ENCODE assay signal across 8 mouse cellular contexts in the genomic region with DNA sequence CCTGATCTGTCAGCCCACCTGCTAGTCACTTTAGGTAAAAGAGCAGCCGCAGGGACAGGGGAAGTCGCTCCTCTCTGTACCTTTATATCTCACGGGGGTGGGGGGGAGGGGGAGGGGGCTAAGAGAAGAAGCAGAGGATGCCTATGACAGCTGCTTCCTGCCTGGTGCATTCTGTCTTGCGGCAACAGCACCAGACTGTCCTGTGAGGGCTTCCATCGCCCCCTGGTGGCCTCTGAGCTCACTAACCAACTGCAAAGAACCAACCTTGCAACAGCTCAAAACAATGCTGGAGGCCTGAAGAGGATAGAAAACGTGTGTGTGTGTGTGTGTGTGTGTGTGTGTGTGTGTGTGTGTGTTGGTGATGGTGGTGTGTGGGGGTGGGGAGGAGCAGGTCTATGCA. TPM values are rescaled to one million over a fixed set of nuclear protein-coding genes. Genes with fewer than 3 reads are reported as not detected.
DNase-seq lines count a peak whose midpoint lies in the region; ATAC-seq and TF ChIP-seq lines count a peak whose summit lies in the region.

No protein-coding gene starts in this region.

- intact Hi-C loops in heart, postnatal 10 days (cut with DNase I), result no loop called here

- WGBS in forebrain, embryonic 10.5 days, result 17% methylated on average over 6 of the region's 6 CpGs
- 5% methylated on average over 6 of the region's 6 CpGs for WGBS in lung, adult 2 months

- dilution Hi-C loops in CH12.LX (cut with MboI; ENCODE audit: extremely low pct_ligation_motif_present, extremely low pct_unique_long_range_greater_than_20kb, low sequenced_read_pairs), result no loop called here

- in situ Hi-C loops in CH12.LX (cut with MboI; ENCODE audit: low pct_ligation_motif_present, low pct_unique_long_range_greater_than_20kb, low sequenced_read_pairs), result loop anchor here (5.0 kb wide), 2 partner anchors 37 to 157 kb away; partner anchors contain the start of gene Cyfip2

- TF ChIP-seq EP300 in CH12.LX (IDR thresholded peaks at IDR 0.05; ENCODE audit: low read length), result no peak

- TF ChIP-seq POLR2A in CH12.LX (IDR thresholded peaks at IDR 0.05; ENCODE audit: low read depth, low read length), result no peak
- TF ChIP-seq POLR2A in brain, embryonic 14.5 days (IDR thresholded peaks at IDR 0.05; ENCODE audit: borderline replicate concordance, extremely low read depth, insufficient read depth, insufficient read length, poor library complexity, severe bottlenecking), result no peak
- TF ChIP-seq POLR2A in lung, adult 2 months (IDR thresholded peaks at IDR 0.05; ENCODE audit: borderline replicate concordance, extremely low read depth, low read depth, low read length), result no peak

- no peaks in the 10 kb centered on the region for H3K27me3 ChIP-seq in CH12.LX (replicated peaks)
- H3K27me3 ChIP-seq in forebrain, embryonic 10.5 days (ENCODE audit: poor library complexity, severe bottlenecking), result no peaks in the 10 kb centered on the region

- peak; percentile 85 for ATAC-seq in neutrophil, adult 5-6 weeks (ENCODE audit: extremely low read depth, insufficient number of reproducible peaks, low FRiP score, poor library complexity, severe bottlenecking)

- peak; percentile 72 for TF ChIP-seq RAD21 in CH12.LX (IDR thresholded peaks at IDR 0.05; ENCODE audit: low read depth, low read length)

- peaks cover 11 to 96% of the 10 kb centered on the region in 2 experiments for H3K4me1 ChIP-seq in CH12.LX (ENCODE audit: control insufficient read depth in 1 of 2, insufficient read depth in 2 of 2)
- no peaks in the 10 kb centered on the region for H3K4me1 ChIP-seq in forebrain, embryonic 10.5 days
- H3K4me1 ChIP-seq in lung, adult 2 months (ENCODE audit: control insufficient read depth, insufficient read depth, low read length), result no peaks in the 10 kb centered on the region

- peaks cover 88 to 96% of the 10 kb centered on the region in 2 experiments for H3K36me3 ChIP-seq in CH12.LX (replicated peaks in 1 of 2; ENCODE audit: control insufficient read depth in 1 of 2, insufficient read depth in 1 of 2, low read length in 1 of 2)
- peaks cover 60% of the 10 kb centered on the region for H3K36me3 ChIP-seq in forebrain, embryonic 10.5 days (replicated peaks)

- no peak overlapping the region for H3K4me2 ChIP-seq in CH12.LX (ENCODE audit: insufficient read depth, low read depth, poor library complexity, severe bottlenecking)

- H3K4me3 ChIP-seq in CH12.LX (replicated peaks in 1 of 3; ENCODE audit: low read depth in 2 of 3, low read length in 2 of 3, poor library complexity in 1 of 3), result no peak overlapping the region
- no peak overlapping the region for H3K4me3 ChIP-seq in forebrain, embryonic 10.5 days
- no peak overlapping the region for H3K4me3 ChIP-seq in lung, adult 2 months (replicated peaks; ENCODE audit: extremely low read depth, low read depth, low read length)

- no peak overlapping the region for H3K27ac ChIP-seq in CH12.LX (ENCODE audit: insufficient read depth, low read depth)
- H3K27ac ChIP-seq in forebrain, embryonic 10.5 days, result no peak overlapping the region

- peak; percentile 28 to 90; a peak in 3 of 4 replicates for TF ChIP-seq CTCF in CH12.LX (conservative IDR thresholded peaks at IDR 0.05 in 1 of 2, IDR thresholded peaks at IDR 0.05 in 1 of 2; ENCODE audit: low read depth in 2 of 2, low read length in 2 of 2)
- peak; percentile 91 for TF ChIP-seq CTCF in brain, embryonic 14.5 days (IDR thresholded peaks at IDR 0.05; ENCODE audit: borderline replicate concordance, extremely low read depth, insufficient read depth, insufficient read length)
- peak; percentile 90 for TF ChIP-seq CTCF in lung, adult 2 months (IDR thresholded peaks at IDR 0.05; ENCODE audit: insufficient read depth, low read length)

- no peak overlapping the region for H3K9ac ChIP-seq in CH12.LX (ENCODE audit: insufficient read depth, low read depth)

- DNase-seq in CH12.LX (ENCODE audit: extremely low read depth), result peak; percentile 96
- peak; percentile 88 for DNase-seq in brain, embryonic 14.5 days (ENCODE audit: low read depth)
- peak; percentile 71 for DNase-seq in forebrain, embryonic 10.5 days (ENCODE audit: extremely low spot score, low spot score)
- peak; percentile 78 to 85 for DNase-seq in heart, postnatal 10 days
- peak; percentile 89 to 91 for DNase-seq in kidney, postnatal 4 days
- peak; percentile 56 for DNase-seq in lung, adult 2 months
- DNase-seq in testis, postnatal 10 days (ENCODE audit: low spot score), result peak; percentile 88

- no peaks in the 10 kb centered on the region; the same call in 1 of the 2 replicates for H3K79me2 ChIP-seq in CH12.LX (replicated peaks; ENCODE audit: control insufficient read depth, extremely low read depth, insufficient read depth, poor library complexity, severe bottlenecking)

- no peaks in the 10 kb centered on the region for H3K9me3 ChIP-seq in CH12.LX (replicated peaks; ENCODE audit: low read length)
- no peaks in the 10 kb centered on the region for H3K9me3 ChIP-seq in forebrain, embryonic 10.5 days

TF ChIP-seq in CH12.LX, 34 proteins besides CTCF, POLR2A, EP300 and RAD21:
- TF ChIP-seq SMC3 (IDR thresholded peaks at IDR 0.05; ENCODE audit: low read depth, low read length), result peak; percentile 83
- no peak for TF ChIP-seq IRF4 (IDR thresholded peaks at IDR 0.05; ENCODE audit: low read depth, low read length)
- TF ChIP-seq MXI1 (IDR thresholded peaks at IDR 0.05; ENCODE audit: low read depth, low read length), result 0 out of 2 replicates have a peak, but pooled peaks have one; percentile 51
- peak; percentile 16; the same call in 1 of the 2 replicates for TF ChIP-seq MAZ (IDR thresholded peaks at IDR 0.05; ENCODE audit: low read depth, low read length)
- peak; percentile 35 for TF ChIP-seq BHLHE40 (IDR thresholded peaks at IDR 0.05; ENCODE audit: low read depth, low read length)
- peak; percentile 41; the same call in 1 of the 2 replicates for TF ChIP-seq TCF12 (IDR thresholded peaks at IDR 0.05; ENCODE audit: low read depth, low read length)
- TF ChIP-seq KAT2A (IDR thresholded peaks at IDR 0.05; ENCODE audit: insufficient replicate concordance, low read length), result no peak
TF ChIP-seq in CH12.LX: peak in this region for 5.

RNA-seq across cellular contexts. Expression of gene Cyfip2, which starts 37.4 kb away (rescaled TPM):
- 77.6 and 97.6 TPM in 2 replicates for total RNA-seq in CH12.LX (2012; rRNA removed)
- 36.1 and 40.7 TPM in 2 replicates for total RNA-seq in CH12.LX (2014; rRNA removed)
- 161 and 194 TPM in 2 replicates for polyA plus RNA-seq in CH12.LX (2012; ENCODE audit: insufficient read length, low read depth)
- polyA plus RNA-seq in brain, embryonic 14.5 days (2012; rRNA removed), result 35.9 and 75.9 TPM in 2 replicates
- polyA plus RNA-seq in forebrain, embryonic 10.5 days (2016; fragmentation: Nextera tagmentation; extraction: Ambion mirVana), result 23.1 and 25.0 TPM in 2 replicates
- 10 to 100 TPM; 29.5 to 35.3 TPM for total RNA-seq in heart, postnatal 10 days (2021)
- polyA plus RNA-seq in lung, adult 2 months (2012; rRNA removed), result 5.5 and 9.3 TPM in 2 replicates
- total RNA-seq in neutrophil, adult 5-6 weeks (2017), result 113 and 121 TPM in 2 replicates

RNA-seq across cellular contexts. Expression of gene Fndc9, which starts 40.0 kb away (rescaled TPM):
- total RNA-seq in CH12.LX (2012; rRNA removed), result 3.8 and 3.9 TPM in 2 replicates
- total RNA-seq in CH12.LX (2014; rRNA removed), result not detected in 2 replicates
- 12.1 and 12.5 TPM in 2 replicates for polyA plus RNA-seq in CH12.LX (2012; ENCODE audit: insufficient read length, low read depth)
- 1.3 and 2.6 TPM in 2 replicates for polyA plus RNA-seq in brain, embryonic 14.5 days (2012; rRNA removed)
- 0.43 and 0.66 TPM in 2 replicates for polyA plus RNA-seq in forebrain, embryonic 10.5 days (2016; fragmentation: Nextera tagmentation; extraction: Ambion mirVana)
- total RNA-seq in heart, postnatal 10 days (2021), result not detected
- polyA plus RNA-seq in lung, adult 2 months (2012; rRNA removed), result 2.6 TPM in 1 of 2 replicates, not detected in the other
- 0.35 and 0.37 TPM in 2 replicates for total RNA-seq in neutrophil, adult 5-6 weeks (2017)
